ENCODE assay signal across 11 mouse cellular contexts in genomic region chr15:24297236-24297635, GRCm38 (mm10).
"Had no signal": no experiment of that assay in that cellular context is flagged by ENCODE, and none has a peak within 500 bp of the region (broad histone marks: within the 10 kb centered on the region; RNA-seq: fewer than 3 reads in every experiment).

No protein-coding gene starts in this region.

- ATAC-seq: midbrain, embryonic 16.5 days had no signal

- H3K4me2 ChIP-seq: limb, embryonic 13.5 days; midbrain, embryonic 12.5 days; neural tube, embryonic 13.5 days had no signal

- DNase-seq: kidney, postnatal 25 days; layer of hippocampus, adult 9-11 months; layer of hippocampus, postnatal 36 days; lung, adult 18-20 months; right cerebral cortex, postnatal 14 days; thymus, postnatal 4 days had no signal

- H3K27ac ChIP-seq: limb, embryonic 13.5 days; liver, embryonic 14.5 days; midbrain, embryonic 12.5 days; neural tube, embryonic 13.5 days had no signal

- H3K4me1 ChIP-seq: limb, embryonic 13.5 days; midbrain, embryonic 12.5 days; neural tube, embryonic 13.5 days had no signal

- H3K4me3 ChIP-seq: limb, embryonic 13.5 days; midbrain, embryonic 12.5 days; neural tube, embryonic 13.5 days had no signal

- H3K9me3 ChIP-seq: limb, embryonic 13.5 days; midbrain, embryonic 12.5 days; neural tube, embryonic 13.5 days had no signal

- H3K27me3 ChIP-seq: limb, embryonic 13.5 days; midbrain, embryonic 12.5 days; neural tube, embryonic 13.5 days had no signal

- H3K36me3 ChIP-seq: limb, embryonic 13.5 days; midbrain, embryonic 12.5 days; neural tube, embryonic 13.5 days had no signal

- H3K9ac ChIP-seq: limb, embryonic 13.5 days; liver, embryonic 14.5 days; midbrain, embryonic 12.5 days; neural tube, embryonic 13.5 days had no signal
